In the genomic region with DNA sequence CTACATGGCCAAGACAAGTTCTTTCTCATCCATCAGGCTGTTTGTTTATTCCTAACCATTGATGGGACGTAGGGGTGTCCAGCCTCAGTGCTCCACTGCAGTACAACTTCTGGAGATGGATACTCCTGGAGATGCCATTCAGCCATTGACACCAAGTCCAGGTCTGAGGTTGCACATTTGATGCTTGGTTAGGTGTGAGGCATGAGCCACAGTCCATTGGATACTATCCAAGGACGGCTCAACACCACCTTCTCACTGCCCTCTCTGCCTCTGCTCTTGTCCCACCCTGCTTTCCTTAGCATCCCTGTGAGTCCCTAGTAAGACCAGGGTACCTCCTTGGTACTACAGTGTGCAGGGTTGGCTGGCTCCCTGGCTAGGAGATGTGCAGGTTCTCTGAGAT, we compare ENCODE assay signal across 13 mouse cellular contexts.
"Had no signal": no experiment of that assay in that cellular context is flagged by ENCODE, and none has a peak within 500 bp of the region (broad histone marks: within the 10 kb centered on the region; RNA-seq: fewer than 3 reads in every experiment).

No protein-coding gene starts in this region.

- ATAC-seq: midbrain, embryonic 16.5 days had no signal

- H3K27ac ChIP-seq: hindbrain, embryonic 15.5 days; limb, embryonic 13.5 days; liver, embryonic 14.5 days; midbrain, embryonic 12.5 days; neural tube, embryonic 13.5 days; stomach, embryonic 15.5 days had no signal

- DNase-seq: left cerebral cortex, postnatal 4 days; lung, embryonic 14.5 days; retina, postnatal 1 day; right cerebral cortex, postnatal 4 days; spleen, adult 18-20 months; thymus, postnatal 36 days had no signal

- H3K27me3 ChIP-seq: hindbrain, embryonic 15.5 days; limb, embryonic 13.5 days; midbrain, embryonic 12.5 days; neural tube, embryonic 13.5 days; stomach, embryonic 15.5 days had no signal

- H3K9me3 ChIP-seq: hindbrain, embryonic 15.5 days; limb, embryonic 13.5 days; midbrain, embryonic 12.5 days; neural tube, embryonic 13.5 days; stomach, embryonic 15.5 days had no signal

- H3K4me3 ChIP-seq: hindbrain, embryonic 15.5 days; limb, embryonic 13.5 days; midbrain, embryonic 12.5 days; neural tube, embryonic 13.5 days; stomach, embryonic 15.5 days had no signal

- H3K4me2 ChIP-seq: hindbrain, embryonic 15.5 days; limb, embryonic 13.5 days; lung, embryonic 14.5 days; midbrain, embryonic 12.5 days; neural tube, embryonic 13.5 days; stomach, embryonic 15.5 days had no signal

- H3K4me1 ChIP-seq: hindbrain, embryonic 15.5 days; midbrain, embryonic 12.5 days; stomach, embryonic 15.5 days had no signal

- H3K9ac ChIP-seq: hindbrain, embryonic 15.5 days; limb, embryonic 13.5 days; liver, embryonic 14.5 days; lung, embryonic 14.5 days; midbrain, embryonic 12.5 days; neural tube, embryonic 13.5 days; stomach, embryonic 15.5 days had no signal

- H3K36me3 ChIP-seq: hindbrain, embryonic 15.5 days; stomach, embryonic 15.5 days had no signal
